Mouse (Mus musculus): Measurements from ENCODE around the gene Lhb. TPM values are rescaled to one million over a fixed set of nuclear protein-coding genes. Genes with fewer than 3 reads are reported as not detected.

The Lhb gene
- polyA plus RNA-seq, 1 experiment: not detected

GRCm38 (mm10) chr7:45467090-45467670 lies 46.6 kb downstream of the Lhb start:
- Histone ChIP-seq H3K4me1 (ENCODE audit: control insufficient read depth, insufficient read depth, low read length) (peaks cover 7% of the 10 kb centered on the region), H3K4me3 (ENCODE audit: insufficient read depth, low read length) (peak overlapping the region; percentile 25; the same call in 1 of the 2 replicates), H3K27ac (ENCODE audit: insufficient read depth, low read length) (no peak overlapping the region)
- TF ChIP-seq CTCF (IDR thresholded peaks at IDR 0.05; ENCODE audit: borderline replicate concordance, insufficient read depth, low read length) (no peak), POLR2A (IDR thresholded peaks at IDR 0.05; ENCODE audit: low read depth, low read length) (no peak)

GRCm38 (mm10) chr7:45470869-45471268 lies 50.2 kb downstream of the Lhb start:
- H3K4me1 ChIP-seq (ENCODE audit: control insufficient read depth, insufficient read depth, low read length): no peaks in the 10 kb centered on the region
- H3K27ac ChIP-seq (ENCODE audit: insufficient read depth, low read length): no peak overlapping the region
- H3K4me3 ChIP-seq (ENCODE audit: insufficient read depth, low read length): no peak overlapping the region
- TF ChIP-seq POLR2A (IDR thresholded peaks at IDR 0.05; ENCODE audit: low read depth, low read length) (no peak), CTCF (IDR thresholded peaks at IDR 0.05; ENCODE audit: borderline replicate concordance, insufficient read depth, low read length) (no peak)

Other genes starting within 250 kb of the Lhb start
- gene Gfy, start 241.3 kb upstream of the Lhb start, polyA plus RNA-seq (2011; ENCODE audit: insufficient read length, low read depth, missing spikeins): not detected in 2 replicates
- not detected in 2 replicates for gene Pth2, start 239.8 kb upstream of the Lhb start, polyA plus RNA-seq (2011; ENCODE audit: insufficient read length, low read depth, missing spikeins)
- gene Ccdc155, start 215.9 kb upstream of the Lhb start, polyA plus RNA-seq (2011; ENCODE audit: insufficient read length, low read depth, missing spikeins): not detected in 2 replicates
- not detected in 2 replicates for gene Dkkl1, start 208.7 kb upstream of the Lhb start, polyA plus RNA-seq (2011; ENCODE audit: insufficient read length, low read depth, missing spikeins)
- 79.9 and 94.3 TPM in 2 replicates for gene Tead2, start 205.1 kb upstream of the Lhb start, polyA plus RNA-seq (2011; ENCODE audit: insufficient read length, low read depth, missing spikeins)
- 0.86 TPM in 1 of 2 replicates, not detected in the other for gene Cd37, start 181.7 kb upstream of the Lhb start, polyA plus RNA-seq (2011; ENCODE audit: insufficient read length, low read depth, missing spikeins)
- gene Slc6a16, start 179.7 kb upstream of the Lhb start, polyA plus RNA-seq (2011; ENCODE audit: insufficient read length, low read depth, missing spikeins): not detected in 2 replicates
- not detected in 2 replicates for gene Slc6a21, start 143.3 kb upstream of the Lhb start, polyA plus RNA-seq (2011; ENCODE audit: insufficient read length, low read depth, missing spikeins)
- 9.8 and 12.8 TPM in 2 replicates for gene Trpm4, start 87.0 kb upstream of the Lhb start, polyA plus RNA-seq (2011; ENCODE audit: insufficient read length, low read depth, missing spikeins)
- gene Hrc, start 85.5 kb upstream of the Lhb start, polyA plus RNA-seq (2011; ENCODE audit: insufficient read length, low read depth, missing spikeins): not detected in 2 replicates
- 2.5 and 2.7 TPM in 2 replicates for gene Ppfia3, start 53.8 kb upstream of the Lhb start, polyA plus RNA-seq (2011; ENCODE audit: insufficient read length, low read depth, missing spikeins)
- 2.3 TPM in 1 of 2 replicates, not detected in the other for gene Lin7b, start 50.2 kb upstream of the Lhb start, polyA plus RNA-seq (2011; ENCODE audit: insufficient read length, low read depth, missing spikeins)
- gene Snrnp70, start 25.1 kb upstream of the Lhb start, polyA plus RNA-seq (2011; ENCODE audit: insufficient read length, low read depth, missing spikeins): 407 and 463 TPM in 2 replicates
- not detected in 2 replicates for gene Kcna7, start 15.2 kb upstream of the Lhb start, polyA plus RNA-seq (2011; ENCODE audit: insufficient read length, low read depth, missing spikeins)
- gene Ntf5, start 7.1 kb upstream of the Lhb start, polyA plus RNA-seq (2011; ENCODE audit: insufficient read length, low read depth, missing spikeins): 0.79 and 1.0 TPM in 2 replicates
- gene Gys1, start 14.0 kb downstream of the Lhb start, polyA plus RNA-seq (2011; ENCODE audit: insufficient read length, low read depth, missing spikeins): 47.6 and 58.2 TPM in 2 replicates
- 67.9 and 74.6 TPM in 2 replicates for gene Ruvbl2, start 17.3 kb downstream of the Lhb start, polyA plus RNA-seq (2011; ENCODE audit: insufficient read length, low read depth, missing spikeins)
- gene Ftl1, start 39.1 kb downstream of the Lhb start, polyA plus RNA-seq (2011; ENCODE audit: insufficient read length, low read depth, missing spikeins): 3,506 and 4,699 TPM in 2 replicates
- 218 and 278 TPM in 2 replicates for gene Bax, start 46.1 kb downstream of the Lhb start, polyA plus RNA-seq (2011; ENCODE audit: insufficient read length, low read depth, missing spikeins)
- not detected in 2 replicates for gene Tulp2, start 61.1 kb downstream of the Lhb start, polyA plus RNA-seq (2011; ENCODE audit: insufficient read length, low read depth, missing spikeins)
- not detected in 2 replicates for gene Gm45808, start 66.0 kb downstream of the Lhb start, polyA plus RNA-seq (2011; ENCODE audit: insufficient read length, low read depth, missing spikeins)
- gene Dhdh, start 68.0 kb downstream of the Lhb start, polyA plus RNA-seq (2011; ENCODE audit: insufficient read length, low read depth, missing spikeins): 0.68 and 1.2 TPM in 2 replicates
- 409 and 447 TPM in 2 replicates for gene Nucb1, start 89.6 kb downstream of the Lhb start, polyA plus RNA-seq (2011; ENCODE audit: insufficient read length, low read depth, missing spikeins)
- 31.7 and 35.9 TPM in 2 replicates for gene Ppp1r15a, start 105.4 kb downstream of the Lhb start, polyA plus RNA-seq (2011; ENCODE audit: insufficient read length, low read depth, missing spikeins)
- gene Plekha4, start 105.5 kb downstream of the Lhb start, polyA plus RNA-seq (2011; ENCODE audit: insufficient read length, low read depth, missing spikeins): 9.1 and 11.4 TPM in 2 replicates
- gene Hsd17b14, start 134.1 kb downstream of the Lhb start, polyA plus RNA-seq (2011; ENCODE audit: insufficient read length, low read depth, missing spikeins): not detected in 2 replicates
- 25.7 and 30.6 TPM in 2 replicates for gene Bcat2, start 149.3 kb downstream of the Lhb start, polyA plus RNA-seq (2011; ENCODE audit: insufficient read length, low read depth, missing spikeins)
- gene Fgf21, start 194.7 kb downstream of the Lhb start, polyA plus RNA-seq (2011; ENCODE audit: insufficient read length, low read depth, missing spikeins): 1.4 and 5.2 TPM in 2 replicates
- gene Fut1, start 196.5 kb downstream of the Lhb start, polyA plus RNA-seq (2011; ENCODE audit: insufficient read length, low read depth, missing spikeins): not detected in 2 replicates
- gene Izumo1, start 201.0 kb downstream of the Lhb start, polyA plus RNA-seq (2011; ENCODE audit: insufficient read length, low read depth, missing spikeins): not detected in 2 replicates
- gene Rasip1, start 206.7 kb downstream of the Lhb start, polyA plus RNA-seq (2011; ENCODE audit: insufficient read length, low read depth, missing spikeins): 0.15 and 0.37 TPM in 2 replicates
- 0.70 and 1.8 TPM in 2 replicates for gene Mamstr, start 219.2 kb downstream of the Lhb start, polyA plus RNA-seq (2011; ENCODE audit: insufficient read length, low read depth, missing spikeins)
- gene Fut2, start 245.6 kb downstream of the Lhb start, polyA plus RNA-seq (2011; ENCODE audit: insufficient read length, low read depth, missing spikeins): not detected in 2 replicates